Mouse (Mus musculus): ENCODE measurements around the gene Nbas.

The Nbas gene

DNA sequence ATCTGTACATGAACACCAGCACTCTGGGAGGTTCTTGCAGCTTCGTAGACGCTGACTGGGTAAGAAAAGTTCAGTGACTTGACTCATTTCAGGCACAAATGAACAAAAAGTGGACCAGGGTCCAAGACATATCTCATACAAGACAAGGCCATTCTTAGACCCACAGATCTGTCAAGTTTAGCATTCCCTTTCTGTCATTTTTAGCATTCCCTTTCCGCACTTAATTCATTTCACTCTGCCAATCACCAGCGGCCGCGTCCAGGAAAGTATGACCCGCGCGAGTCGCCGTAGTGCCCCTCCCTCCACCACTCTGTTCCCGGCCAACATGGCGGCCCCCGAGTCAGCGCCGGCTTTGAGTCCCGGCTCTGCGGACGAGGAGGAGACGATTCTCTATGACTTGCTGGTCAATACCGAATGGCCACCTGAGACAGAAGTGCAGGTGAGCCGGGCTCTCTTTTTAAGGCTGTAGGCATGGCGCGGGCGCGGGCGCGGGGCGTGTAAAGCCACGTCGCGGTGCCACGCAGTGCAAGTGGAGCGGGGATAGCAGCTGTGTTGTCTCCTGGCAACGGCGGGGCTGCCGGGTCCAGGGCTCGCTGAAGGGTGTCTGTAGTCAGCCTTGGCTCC is at the start of gene Nbas:
TSS of gene Nbas (plus strand) at position 308 of the 624 bp plus-strand sequence.
- DNase-seq (ENCODE audit: low spot score in 2 of 2) = peak; percentile 78 to 86

DNA sequence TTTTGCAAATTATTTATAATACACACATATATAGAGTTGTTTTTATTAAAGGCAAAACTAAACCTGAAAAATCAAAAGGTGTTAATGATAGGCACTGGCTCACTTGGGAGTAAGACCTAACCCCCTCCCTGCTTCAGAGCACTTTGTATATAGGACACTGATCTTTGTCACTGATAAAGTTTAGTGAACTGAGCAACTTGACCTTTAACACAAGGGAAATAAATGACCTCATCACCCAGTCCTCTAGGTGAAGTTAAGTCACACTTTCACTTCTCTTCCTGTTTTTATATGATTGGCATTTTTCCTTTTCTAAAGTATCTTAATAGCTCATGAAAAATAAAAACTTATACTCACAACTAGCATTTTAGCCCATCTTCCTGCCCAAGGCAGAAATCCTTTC is 26.5 kb upstream of the Nbas start:
- DNase-seq (ENCODE audit: low spot score in 2 of 2) = no peak

DNA sequence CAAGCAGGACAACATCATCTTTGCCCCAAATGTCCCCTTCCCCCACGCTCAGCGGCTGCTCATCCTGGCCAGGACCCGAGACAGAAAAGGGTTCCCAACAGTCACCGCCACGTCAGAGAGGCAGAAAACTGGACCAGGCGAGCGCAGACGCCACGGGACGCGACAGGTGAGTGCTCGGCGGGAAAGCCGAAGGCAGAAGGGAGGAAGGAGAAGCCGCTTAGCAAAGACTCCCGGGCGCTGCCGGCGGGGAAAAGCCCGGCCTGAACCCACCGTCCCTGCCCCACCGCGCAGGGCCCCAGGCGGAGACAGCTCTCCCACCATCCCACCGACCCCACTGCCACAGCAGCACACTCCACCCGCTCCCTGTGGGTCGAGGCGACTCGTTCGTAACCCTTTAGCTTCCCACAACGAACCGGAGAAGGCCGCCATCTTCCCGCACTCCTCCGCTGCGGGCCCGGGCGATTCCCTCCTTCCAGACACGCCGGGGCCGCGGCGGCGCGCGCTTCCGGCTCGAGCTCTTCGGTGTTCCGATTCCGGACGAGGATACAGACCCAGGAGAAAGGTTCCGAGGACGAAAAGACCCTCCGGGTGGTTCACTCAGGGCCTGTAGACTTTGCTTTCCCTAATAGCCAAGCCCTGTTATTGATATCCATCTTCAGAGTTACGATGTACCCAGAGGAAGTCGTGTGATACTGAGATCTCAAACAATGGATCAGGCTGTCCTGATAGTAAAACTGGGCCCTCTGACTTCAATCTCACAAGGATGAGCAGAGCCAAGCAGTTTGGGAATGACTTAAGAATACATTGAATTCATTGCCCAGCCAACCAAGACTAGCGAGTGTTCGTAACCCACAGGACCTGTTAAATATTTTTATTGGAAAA is 20.0 kb upstream of the Nbas start, which contains the start of gene Ddx1:
TSS of gene Ddx1 (minus strand) at position 523 of the 882 bp plus-strand sequence.
- peak; percentile 74 to 76 for DNase-seq (ENCODE audit: low spot score in 2 of 2)

DNA sequence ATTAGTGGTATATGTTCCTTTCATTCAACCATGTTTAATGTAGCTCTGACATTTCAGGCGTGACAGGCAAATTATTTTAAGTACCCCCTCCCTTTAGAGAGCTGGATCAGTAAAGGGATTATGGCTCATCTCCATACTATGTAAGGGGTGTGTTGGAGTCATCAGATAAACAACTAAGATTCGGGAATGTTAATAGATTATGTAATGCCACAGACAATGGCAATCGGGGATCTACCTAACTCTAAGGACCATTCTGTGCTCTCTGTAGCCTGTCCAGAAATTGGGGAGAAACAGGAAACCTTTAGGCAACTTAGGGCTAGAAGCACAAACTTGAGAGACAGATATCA is 19.4 kb upstream of the Nbas start:
- no peak for DNase-seq (ENCODE audit: low spot score in 2 of 2)

DNA sequence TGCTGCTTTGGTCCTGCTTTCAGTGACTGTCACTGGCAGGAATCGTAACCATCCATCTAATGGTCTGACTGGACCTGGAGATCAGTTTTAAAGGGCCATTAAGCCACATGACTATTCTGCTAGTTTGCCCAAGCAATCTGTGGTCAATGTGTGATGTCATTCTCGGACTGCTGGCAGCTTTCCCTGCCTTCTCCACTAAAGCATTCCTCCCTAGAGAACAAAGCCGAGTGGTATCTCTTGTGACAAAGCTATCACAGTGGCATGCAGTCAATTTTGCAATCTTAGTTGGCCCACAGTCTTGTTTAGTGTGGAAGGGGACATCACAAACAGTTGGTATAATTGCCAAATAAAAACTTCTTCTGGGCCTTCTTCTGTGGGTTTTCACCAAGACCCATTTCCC is 13.9 kb upstream of the Nbas start:
- DNase-seq (ENCODE audit: low spot score in 2 of 2) = no peak

DNA sequence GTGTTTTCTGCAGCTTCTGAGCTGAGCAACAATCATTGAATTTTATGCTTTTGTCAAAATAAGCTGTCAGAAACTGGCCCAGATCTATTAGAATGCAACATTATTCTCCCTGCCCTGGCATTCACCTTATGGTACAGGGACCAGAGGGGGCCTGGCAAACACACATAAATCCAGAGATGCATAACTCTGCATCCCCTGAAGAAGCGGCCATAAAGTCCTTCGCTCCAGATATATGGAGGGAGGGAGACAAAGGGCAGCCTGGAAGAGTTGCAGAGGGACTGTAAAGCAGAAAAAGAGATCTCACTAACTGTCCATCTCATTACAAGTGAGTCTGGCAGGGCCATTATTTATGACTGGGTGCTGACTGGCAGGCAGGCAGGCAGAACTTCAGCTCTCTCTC is 13.2 kb upstream of the Nbas start:
- no peak for DNase-seq (ENCODE audit: low spot score in 2 of 2)

DNA sequence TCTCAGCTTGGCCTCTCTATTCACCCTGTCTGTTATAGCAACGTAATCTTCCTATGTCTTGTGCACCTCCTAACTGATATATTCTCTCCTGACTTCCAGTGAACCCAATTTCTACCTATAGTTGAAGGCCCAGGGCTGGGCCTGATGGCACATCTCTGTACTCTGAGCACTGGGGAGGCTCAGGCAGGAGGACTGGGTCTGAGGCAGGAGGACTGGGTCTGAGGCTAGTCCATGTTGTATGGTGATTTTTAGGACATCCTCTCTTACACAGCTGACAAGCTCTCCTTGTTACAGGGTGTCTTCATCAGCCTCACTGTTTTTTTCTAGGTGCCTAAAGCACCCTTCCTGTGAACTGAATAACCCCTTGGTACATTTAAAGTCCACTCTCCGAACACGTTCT is 521 bp upstream of the Nbas start:
- DNase-seq (ENCODE audit: low spot score in 2 of 2) = no peak

DNA sequence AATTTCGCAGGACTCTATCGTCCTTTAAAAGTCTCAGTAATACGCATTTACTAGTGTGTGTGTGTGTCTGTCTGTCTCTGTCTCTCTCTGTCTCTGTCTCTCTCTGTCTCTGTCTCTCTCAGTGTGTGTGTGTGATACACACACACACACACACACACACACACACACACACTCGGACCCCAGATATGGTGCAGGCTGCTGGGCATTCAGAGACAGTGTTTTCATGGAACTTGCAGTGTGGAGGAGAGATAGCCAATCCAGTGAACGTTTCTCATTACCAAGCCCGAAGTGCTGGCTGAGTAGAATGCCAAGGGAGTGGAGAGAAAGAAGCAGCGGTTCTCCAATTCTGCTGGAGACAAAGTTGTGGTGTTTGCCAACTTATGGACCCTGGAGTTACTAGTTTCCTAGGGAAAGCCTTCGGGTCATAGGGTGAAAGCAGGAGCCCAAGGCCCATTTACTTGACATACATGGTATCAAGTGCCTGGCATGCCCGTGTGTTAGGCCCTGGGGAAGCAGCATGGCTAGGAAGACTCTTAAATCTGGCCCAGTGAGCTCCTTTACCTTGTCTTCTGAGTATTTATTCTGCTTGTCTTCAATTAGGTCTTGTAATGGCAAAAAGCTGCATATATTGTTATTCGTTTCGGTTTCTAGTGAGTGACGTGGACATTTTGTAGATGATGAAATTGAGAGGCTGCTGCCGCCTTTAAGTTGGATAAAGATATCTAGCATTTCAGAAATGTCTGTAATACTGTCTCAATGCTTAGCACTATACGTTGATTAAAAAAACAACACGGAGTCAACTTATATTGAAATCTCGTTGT is 847 bp downstream of the Nbas start:
- DNase-seq (ENCODE audit: low spot score in 2 of 2) = no peak

DNA sequence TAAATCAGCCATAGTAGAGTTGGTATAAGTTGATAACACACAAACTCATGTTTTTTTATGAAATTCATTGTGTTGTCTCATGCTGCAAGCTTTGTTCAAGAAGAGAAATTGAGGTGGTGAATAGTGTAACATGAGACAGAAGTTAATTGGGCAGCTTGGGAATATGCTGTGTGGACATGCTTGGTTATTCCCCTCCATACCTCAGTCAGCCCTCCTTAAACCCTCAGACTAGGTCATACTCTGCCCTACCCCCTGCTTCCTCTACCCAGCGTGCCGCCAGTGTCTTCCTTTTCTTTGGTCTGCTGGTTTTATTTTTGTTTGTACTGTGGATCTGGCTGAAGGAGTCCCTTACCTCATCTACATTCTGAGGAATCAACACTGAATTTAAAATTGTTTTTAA is 22.5 kb downstream of the Nbas start:
- DNase-seq (ENCODE audit: low spot score in 2 of 2) = no peak

DNA sequence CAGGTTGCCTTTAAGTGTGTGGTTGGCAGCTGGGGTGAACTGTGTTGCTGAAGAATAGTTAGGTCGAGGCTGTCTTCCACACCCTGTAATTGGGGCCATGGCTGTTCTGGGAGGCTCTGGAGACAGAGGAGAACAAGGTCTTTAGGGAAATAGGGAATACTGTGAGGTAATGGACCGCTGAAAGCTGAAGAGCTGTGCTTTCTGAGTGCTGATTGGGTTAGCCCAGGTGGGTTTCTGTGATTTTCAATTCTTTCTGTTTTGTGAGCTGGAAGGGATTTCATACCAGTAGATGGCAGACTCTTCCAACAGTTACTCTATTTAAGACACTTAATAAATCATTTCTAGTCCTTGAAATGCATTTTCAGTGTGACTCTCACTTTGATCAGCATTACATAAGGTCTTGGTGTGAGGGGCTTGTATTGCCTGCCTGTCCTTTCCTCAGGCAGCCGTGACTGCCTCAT is 24.5 kb downstream of the Nbas start:
- DNase-seq (ENCODE audit: low spot score in 2 of 2) = no peak

DNA sequence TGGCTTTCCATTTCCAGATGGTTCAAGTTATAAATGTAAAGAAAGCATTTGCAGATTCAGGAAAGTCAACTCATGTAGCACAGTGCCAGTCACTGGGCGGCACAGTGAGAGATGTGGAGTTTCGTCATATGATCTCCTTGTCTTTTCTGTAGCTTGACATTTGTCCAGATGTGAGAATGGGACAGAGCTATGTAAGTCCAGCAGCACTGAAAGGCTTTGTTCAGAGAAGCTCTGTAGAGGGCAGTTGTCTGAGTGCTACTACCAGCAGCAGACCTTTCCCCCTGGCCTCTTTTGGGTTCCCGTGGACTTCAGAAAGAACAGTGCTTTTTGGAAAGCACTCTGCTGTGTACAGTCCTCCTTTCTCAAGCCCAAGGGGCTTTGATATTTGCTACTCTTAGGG is 34.1 kb downstream of the Nbas start:
- no peak for DNase-seq (ENCODE audit: low spot score in 2 of 2)

DNA sequence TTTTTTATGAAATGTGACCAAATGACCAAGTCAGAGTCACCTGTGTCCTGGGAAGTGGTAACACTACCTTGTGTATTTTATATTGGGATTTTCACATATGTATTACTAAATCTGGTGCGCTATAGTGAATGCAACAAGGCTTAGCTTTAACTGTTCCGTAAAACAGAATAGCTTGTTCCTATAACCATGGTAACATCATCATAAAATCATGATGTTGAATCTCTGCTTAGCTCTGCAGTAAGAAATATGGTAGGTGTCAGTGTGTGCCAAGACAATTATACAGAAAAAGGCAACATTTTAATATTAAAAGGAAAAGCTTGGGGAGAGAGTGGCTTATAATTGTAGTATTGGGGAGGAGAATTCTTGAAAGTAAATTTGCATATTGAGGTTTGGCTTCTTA is 45.0 kb downstream of the Nbas start:
- no peak for DNase-seq (ENCODE audit: low spot score in 2 of 2)

DNA sequence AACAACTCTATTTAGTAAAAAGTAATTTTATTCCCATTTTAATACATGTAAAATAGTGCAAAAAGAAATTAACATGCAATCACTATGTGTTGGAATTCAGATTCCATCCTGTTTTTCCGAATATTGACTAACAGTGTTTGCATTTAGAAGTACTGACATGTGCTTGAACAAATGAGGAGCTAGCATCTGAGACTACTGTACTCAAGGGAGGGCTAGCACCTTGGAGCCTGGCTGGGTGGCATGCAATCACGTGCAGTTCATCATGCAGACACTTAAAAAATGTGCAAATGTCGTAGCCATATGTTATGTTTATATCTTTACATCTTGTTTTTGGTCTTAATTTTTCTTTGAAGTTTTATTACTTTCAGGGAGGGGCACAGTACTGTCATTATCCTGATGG is 45.5 kb downstream of the Nbas start:
- no peak for DNase-seq (ENCODE audit: low spot score in 2 of 2)

DNA sequence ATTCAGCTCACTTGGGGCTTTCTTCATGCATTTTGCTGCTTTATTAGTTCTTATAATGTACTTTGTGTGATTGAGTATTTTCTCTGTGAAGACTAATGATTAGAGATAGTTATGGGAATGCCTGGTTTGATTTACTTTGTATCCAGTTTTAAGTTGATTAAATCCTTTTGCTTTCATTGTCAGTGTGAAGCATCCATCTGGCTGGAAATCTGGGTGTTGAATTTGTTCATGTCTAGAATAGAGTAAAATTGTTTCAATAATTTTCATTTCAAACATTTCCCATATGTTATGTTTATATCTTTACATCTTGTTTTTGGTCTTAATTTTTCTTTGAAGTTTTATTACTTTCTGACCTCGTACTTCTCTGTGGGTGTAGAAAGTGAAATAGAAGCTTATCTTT is 46.1 kb downstream of the Nbas start:
- no peak for DNase-seq (ENCODE audit: low spot score in 2 of 2)

DNA sequence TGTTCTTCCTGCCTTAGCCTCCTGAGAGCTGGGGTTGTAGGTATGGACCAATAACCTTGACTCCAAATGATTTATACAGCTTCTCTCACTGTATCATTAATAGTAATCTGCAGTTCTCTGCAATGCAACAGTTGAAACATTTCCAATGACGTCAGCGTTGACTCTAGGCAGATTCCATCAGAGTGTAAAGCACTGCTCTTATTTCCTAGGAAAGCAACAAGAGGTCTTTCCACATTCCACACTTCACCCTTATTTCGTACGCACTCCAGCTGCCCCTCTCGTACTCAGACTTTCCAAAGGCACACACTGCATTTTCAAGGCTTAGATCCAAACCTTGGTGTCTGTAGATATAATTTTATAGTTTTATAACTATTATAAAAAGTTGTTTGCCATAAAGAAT is 73.6 kb downstream of the Nbas start:
- DNase-seq (ENCODE audit: low spot score in 2 of 2) = no peak

DNA sequence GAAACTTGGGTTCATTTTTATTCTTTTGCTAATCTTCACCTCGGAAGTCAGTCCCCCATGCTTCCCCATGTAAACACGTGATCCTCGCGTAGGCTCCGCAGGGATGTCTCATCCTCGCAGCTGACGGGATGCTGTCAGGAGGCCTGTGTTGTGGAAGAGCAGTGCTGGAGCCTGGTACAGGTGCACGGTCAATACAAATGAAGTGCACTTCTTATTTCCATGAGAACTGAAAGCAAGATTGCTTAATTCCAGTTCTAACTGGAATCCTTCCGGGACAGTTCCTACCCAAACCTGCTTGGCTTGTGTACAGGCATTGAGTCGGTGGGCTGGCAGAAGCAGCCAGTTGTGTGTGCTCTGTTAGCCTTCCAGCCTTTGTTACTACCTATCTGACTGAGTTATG is 87.3 kb downstream of the Nbas start:
- no peak for DNase-seq (ENCODE audit: low spot score in 2 of 2)

DNA sequence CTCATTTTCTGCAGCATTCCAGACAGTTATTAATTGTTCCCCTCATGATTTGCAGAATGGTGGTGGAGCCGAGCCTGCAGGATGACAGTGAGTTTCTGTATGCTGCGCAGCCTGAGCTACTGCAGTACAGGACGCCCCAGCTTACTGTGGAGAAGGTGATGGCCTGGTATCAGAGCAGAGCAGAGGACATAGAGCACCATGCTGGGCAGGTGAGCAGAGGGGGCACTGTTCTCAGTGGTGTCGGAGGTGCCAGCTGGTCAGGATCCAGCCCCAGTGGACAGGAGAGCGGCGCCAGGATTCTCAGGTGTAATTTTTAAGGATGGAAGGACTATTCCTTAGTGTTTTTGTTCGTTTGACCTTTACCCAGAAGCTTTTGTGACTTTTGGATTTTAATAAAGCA is 87.8 kb downstream of the Nbas start:
- DNase-seq (ENCODE audit: low spot score in 2 of 2) = no peak

DNA sequence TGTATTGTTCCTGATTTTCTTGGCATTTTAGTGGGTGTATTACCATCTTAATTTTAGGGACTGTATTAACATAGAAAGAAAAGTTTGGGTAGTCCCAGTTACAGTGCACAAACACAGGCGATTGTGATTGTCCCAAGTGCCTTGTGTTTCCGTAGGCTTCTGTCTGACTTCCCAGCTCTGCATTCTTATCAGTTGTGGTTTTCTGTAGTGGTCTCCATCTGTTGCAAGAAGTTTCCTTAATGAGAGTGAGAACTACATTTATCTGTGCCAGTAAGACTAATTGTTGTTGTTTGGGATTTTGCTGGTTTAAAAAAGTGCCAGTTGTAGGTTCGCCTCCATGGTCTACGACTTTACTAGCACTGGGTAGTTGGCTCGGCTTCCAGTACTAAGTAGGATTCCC is 88.3 kb downstream of the Nbas start:
- no peak for DNase-seq (ENCODE audit: low spot score in 2 of 2)

DNA sequence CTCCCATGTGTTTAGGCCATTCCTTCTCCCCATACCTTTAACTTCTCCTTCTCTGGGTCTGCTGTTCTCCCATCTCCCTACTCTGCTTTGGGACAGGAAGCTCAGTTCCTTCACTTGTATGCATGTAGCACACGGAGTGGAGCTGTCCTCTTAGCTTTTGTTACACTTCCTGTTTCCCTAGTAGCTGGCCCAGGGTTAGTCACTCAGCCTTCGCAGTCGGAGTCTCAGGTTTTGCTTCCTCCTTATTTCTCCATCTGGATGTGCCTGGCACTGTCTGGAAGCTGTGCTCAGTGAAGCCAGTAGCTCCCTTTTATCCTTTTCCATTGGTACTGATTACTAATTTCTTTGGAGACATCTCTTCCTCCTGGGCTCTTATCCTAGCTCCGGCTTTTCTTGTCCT is 89.9 kb downstream of the Nbas start:
- DNase-seq (ENCODE audit: low spot score in 2 of 2) = no peak

DNA sequence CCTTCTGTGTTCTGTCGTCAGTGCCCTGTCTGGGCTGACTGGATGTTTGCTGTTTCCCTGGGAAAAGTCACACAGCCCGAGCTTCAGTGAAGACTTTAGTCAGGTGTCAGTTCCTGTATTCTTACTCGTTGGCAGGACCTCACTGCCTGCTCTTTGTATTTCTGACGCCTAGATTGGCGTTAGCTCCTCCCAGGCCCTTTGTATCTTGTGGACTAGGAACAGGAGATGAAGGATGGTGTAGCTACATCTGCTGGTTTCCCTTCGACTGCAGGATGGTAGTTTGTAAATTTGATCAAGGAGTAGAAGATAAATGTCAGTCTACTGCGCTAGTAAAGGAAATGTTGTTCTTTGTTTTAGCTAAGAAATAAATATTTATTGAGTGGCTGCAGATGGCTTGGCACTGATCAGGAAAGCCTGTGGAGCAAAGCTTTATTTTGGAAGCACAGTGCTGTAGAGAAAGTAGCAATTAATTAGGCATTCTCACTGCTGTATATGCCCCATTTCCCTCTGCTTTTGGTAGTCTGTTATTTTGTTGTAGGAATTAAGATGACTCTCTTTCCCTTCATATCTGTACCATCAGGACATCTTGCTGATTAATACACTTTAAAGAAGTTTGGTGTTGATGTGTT is 91.4 kb downstream of the Nbas start:
- no peak for DNase-seq (ENCODE audit: low spot score in 2 of 2)

DNA sequence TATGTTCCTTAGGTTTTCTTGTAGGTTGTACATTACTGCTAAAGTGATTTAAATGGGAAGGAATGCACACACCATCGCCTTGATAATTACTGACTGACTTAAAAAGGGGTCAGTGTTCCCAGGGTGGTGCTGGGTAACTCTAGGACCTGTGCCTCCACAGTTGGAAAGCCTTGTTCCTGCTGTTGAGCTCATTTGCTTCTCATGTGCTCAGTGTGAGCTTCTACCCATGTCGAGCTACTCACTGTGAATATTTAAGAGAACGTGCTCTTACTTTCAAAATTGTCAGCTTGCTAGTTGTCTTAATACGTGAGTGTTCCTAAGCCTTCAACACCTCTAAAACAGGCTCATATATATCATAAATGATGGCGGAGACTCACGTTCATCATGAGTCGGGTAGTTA is 112.6 kb downstream of the Nbas start:
- no peak for DNase-seq (ENCODE audit: low spot score in 2 of 2)

DNA sequence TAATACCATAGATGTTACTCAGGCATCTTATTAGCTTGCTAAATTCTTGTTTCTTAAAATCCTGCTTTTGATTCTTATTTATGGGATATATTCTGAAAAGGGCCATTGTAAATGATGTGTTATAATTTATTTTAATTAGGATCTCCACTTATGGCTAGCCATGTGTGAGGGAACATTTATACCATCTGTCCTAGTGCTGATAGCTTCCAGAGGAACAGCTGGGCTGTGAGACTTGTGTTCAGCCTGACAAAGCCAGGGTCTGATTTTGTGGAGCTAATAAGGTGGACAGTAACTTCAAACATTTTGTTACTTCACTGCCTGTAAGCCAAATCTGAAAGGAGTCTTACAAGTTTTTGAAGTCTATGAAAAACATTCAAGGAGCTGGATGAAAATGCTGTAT is 113.1 kb downstream of the Nbas start:
- no peak for DNase-seq (ENCODE audit: low spot score in 2 of 2)

Measured in urinary bladder, postnatal 36 days (tissue).